Mouse (Mus musculus): ENCODE data around the gene Rgs14.

The Rgs14 gene

GRCm38 (mm10) chr13:55346745-55347144 lies 22.8 kb upstream of the Rgs14 start:
- DNase-seq (ENCODE audit: low read depth, low spot score), result no peak

GRCm38 (mm10) chr13:55361145-55361544 lies 8.4 kb upstream of the Rgs14 start:
- no peak for DNase-seq (ENCODE audit: low read depth, low spot score)

- DNase-seq (ENCODE audit: low read depth, low spot score), result no peak
Observed at GRCm38 (mm10) chr13:55361974-55362452, 7.5 kb upstream of the Rgs14 start.

GRCm38 (mm10) chr13:55362453-55363060 lies 7.0 kb upstream of the Rgs14 start, which contains the start of gene Lman2:
Gene Lman2, minus strand, starts transcription at chr13:55362783.
- peak; percentile 94 for DNase-seq (ENCODE audit: low read depth, low spot score)

- no peak for DNase-seq (ENCODE audit: low read depth, low spot score)
Observed at GRCm38 (mm10) chr13:55368401-55368800, 1.1 kb upstream of the Rgs14 start.

- no peak for DNase-seq (ENCODE audit: low read depth, low spot score)
Observed at GRCm38 (mm10) chr13:55370234-55370633, 702 bp downstream of the Rgs14 start.

- no peak for DNase-seq (ENCODE audit: low read depth, low spot score)
Observed at GRCm38 (mm10) chr13:55371007-55371681, 1.6 kb downstream of the Rgs14 start.

GRCm38 (mm10) chr13:55371740-55372139 lies 2.2 kb downstream of the Rgs14 start:
- no peak for DNase-seq (ENCODE audit: low read depth, low spot score)

GRCm38 (mm10) chr13:55374206-55374924 lies 4.8 kb downstream of the Rgs14 start:
- DNase-seq (ENCODE audit: low read depth, low spot score), result no peak

GRCm38 (mm10) chr13:55375877-55376276 lies 6.3 kb downstream of the Rgs14 start:
- no peak for DNase-seq (ENCODE audit: low read depth, low spot score)

- DNase-seq (ENCODE audit: low read depth, low spot score), result no peak
Observed at GRCm38 (mm10) chr13:55378907-55379580, 9.5 kb downstream of the Rgs14 start.

- DNase-seq (ENCODE audit: low read depth, low spot score), result no peak
Observed at GRCm38 (mm10) chr13:55381790-55382189, 12.3 kb downstream of the Rgs14 start.

GRCm38 (mm10) chr13:55390644-55391043 lies 21.1 kb downstream of the Rgs14 start:
- DNase-seq (ENCODE audit: low read depth, low spot score), result no peak

GRCm38 (mm10) chr13:55391626-55392029 lies 22.1 kb downstream of the Rgs14 start:
- no peak for DNase-seq (ENCODE audit: low read depth, low spot score)

GRCm38 (mm10) chr13:55392933-55393332 lies 23.4 kb downstream of the Rgs14 start:
- DNase-seq (ENCODE audit: low read depth, low spot score), result no peak

- no peak for DNase-seq (ENCODE audit: low read depth, low spot score)
Observed at GRCm38 (mm10) chr13:55398088-55398487, 28.6 kb downstream of the Rgs14 start, which contains the start of gene Slc34a1. Gene Slc34a1, plus strand, starts transcription at chr13:55398187.

GRCm38 (mm10) chr13:55399300-55400038 lies 29.9 kb downstream of the Rgs14 start:
- no peak for DNase-seq (ENCODE audit: low read depth, low spot score)

- DNase-seq (ENCODE audit: low read depth, low spot score), result no peak
Observed at GRCm38 (mm10) chr13:55400039-55400346, 30.5 kb downstream of the Rgs14 start.

- no peak for DNase-seq (ENCODE audit: low read depth, low spot score)
Observed at GRCm38 (mm10) chr13:55403266-55403665, 33.7 kb downstream of the Rgs14 start.

GRCm38 (mm10) chr13:55403935-55404852 lies 34.7 kb downstream of the Rgs14 start:
- no peak for DNase-seq (ENCODE audit: low read depth, low spot score)
